8 mouse cellular contexts compared by ENCODE assay signal in the genomic region with DNA sequence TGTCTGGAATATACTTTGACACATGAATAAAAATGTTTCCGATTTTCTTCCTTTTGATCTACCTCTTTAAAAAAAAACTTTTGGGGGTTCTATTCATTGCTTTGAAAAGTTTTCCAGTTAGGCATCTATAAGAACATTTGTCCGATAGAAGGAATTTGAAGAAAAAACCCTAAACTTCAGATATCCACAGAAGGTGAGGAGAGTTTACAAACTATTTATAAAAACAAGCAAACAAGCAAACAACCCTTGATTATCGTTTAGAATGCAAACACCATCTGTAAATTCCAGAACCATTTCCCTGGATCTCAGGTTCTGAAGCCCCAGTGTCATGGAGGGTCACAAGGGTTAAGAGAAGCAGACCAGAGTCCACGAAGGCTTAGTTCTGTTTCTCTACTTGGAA. TPM values are rescaled to one million over a fixed set of nuclear protein-coding genes. Genes with fewer than 3 reads are reported as not detected.
DNase-seq lines count a peak whose midpoint lies in the region; ATAC-seq and TF ChIP-seq lines count a peak whose summit lies in the region.
"Had no signal": no experiment of that assay in that cellular context is flagged by ENCODE, and none has a peak within 500 bp of the region (broad histone marks: within the 10 kb centered on the region; RNA-seq: fewer than 3 reads in every experiment).

Gene 4930455H04Rik (plus strand): TSS at position 301 of the 400 bp plus-strand sequence.

- H3K27me3 ChIP-seq in lung, embryonic 15.5 days = peaks cover 5% of the 10 kb centered on the region; the same call in 1 of the 2 replicates
- H3K27me3 ChIP-seq in forebrain, embryonic 15.5 days = no peaks in the 10 kb centered on the region
- H3K27me3 ChIP-seq in limb, embryonic 14.5 days (ENCODE audit: control insufficient read depth, insufficient read depth, low read length) = no peaks in the 10 kb centered on the region
- no peaks in the 10 kb centered on the region for H3K27me3 ChIP-seq in stomach, embryonic 14.5 days (ENCODE audit: control insufficient read depth, insufficient read depth, low read length)

- peaks cover 12% of the 10 kb centered on the region; the same call in 1 of the 2 replicates for H3K4me1 ChIP-seq in lung, embryonic 15.5 days
- H3K4me1 ChIP-seq in forebrain, embryonic 15.5 days = peaks cover 34% of the 10 kb centered on the region
- peaks cover 6% of the 10 kb centered on the region for H3K4me1 ChIP-seq in limb, embryonic 14.5 days (ENCODE audit: control insufficient read depth, insufficient read depth, low read length)
- 0 out of 2 replicates have a peak, but pooled peaks cover 6% of the 10 kb centered on the region for H3K4me1 ChIP-seq in stomach, embryonic 14.5 days (ENCODE audit: control insufficient read depth, insufficient read depth, low read length)

- H3K9me3 ChIP-seq in lung, embryonic 15.5 days = no peaks in the 10 kb centered on the region
- H3K9me3 ChIP-seq in forebrain, embryonic 15.5 days = no peaks in the 10 kb centered on the region
- H3K9me3 ChIP-seq in limb, embryonic 14.5 days (ENCODE audit: control insufficient read depth, low read length) = no peaks in the 10 kb centered on the region
- no peaks in the 10 kb centered on the region for H3K9me3 ChIP-seq in stomach, embryonic 14.5 days (ENCODE audit: control insufficient read depth, low read depth, low read length)

- no peak for DNase-seq in lung, postnatal 25 days (ENCODE audit: low spot score)
- no peak for DNase-seq in limb, embryonic 14.5 days (ENCODE audit: low spot score)
- no peak for DNase-seq in left cerebral cortex, adult 11 months (ENCODE audit: low spot score)
- DNase-seq in adrenal gland, adult 18-20 months (ENCODE audit: low spot score in 2 of 2) = no peak

- peak within 1 kb of the TSS; percentile 31 for H3K9ac ChIP-seq in lung, embryonic 15.5 days
- peak within 1 kb of the TSS; percentile 55 for H3K9ac ChIP-seq in forebrain, embryonic 15.5 days (replicated peaks)
- H3K9ac ChIP-seq in limb, embryonic 14.5 days (ENCODE audit: low read depth, low read length, severe bottlenecking) = peak within 1 kb of the TSS; percentile 58
- H3K9ac ChIP-seq in stomach, embryonic 14.5 days (replicated peaks; ENCODE audit: low read depth, low read length) = peak within 1 kb of the TSS; percentile 38; the same call in 1 of the 2 replicates

- TF ChIP-seq POLR2A in limb, embryonic 14.5 days (IDR thresholded peaks at IDR 0.05; ENCODE audit: borderline replicate concordance, extremely low read depth, insufficient read depth, insufficient read length) = no peak

- H3K27ac ChIP-seq in lung, embryonic 15.5 days = peak within 1 kb of the TSS; percentile 37; the same call in 1 of the 2 replicates
- H3K27ac ChIP-seq in forebrain, embryonic 15.5 days (replicated peaks) = peak within 1 kb of the TSS; percentile 89
- H3K27ac ChIP-seq in limb, embryonic 14.5 days (replicated peaks; ENCODE audit: low read depth, low read length) = peak within 1 kb of the TSS; percentile 65
- peak within 1 kb of the TSS; percentile 27; the same call in 1 of the 2 replicates for H3K27ac ChIP-seq in stomach, embryonic 14.5 days (ENCODE audit: low read length)

- WGBS in lung, embryonic 15.5 days = 55% methylated on average over 4 of the region's 4 CpGs
- 46% methylated on average over 4 of the region's 4 CpGs for WGBS in forebrain, embryonic 15.5 days
- 50% methylated on average over 4 of the region's 4 CpGs for WGBS in limb, embryonic 14.5 days
- WGBS in stomach, embryonic 14.5 days = 58% methylated on average over 4 of the region's 4 CpGs

- H3K36me3 ChIP-seq in lung, embryonic 15.5 days = no peaks in the 10 kb centered on the region
- H3K36me3 ChIP-seq in forebrain, embryonic 15.5 days = no peaks in the 10 kb centered on the region
- H3K36me3 ChIP-seq in limb, embryonic 14.5 days (ENCODE audit: control insufficient read depth, insufficient read depth, low read length) = no peaks in the 10 kb centered on the region
- H3K36me3 ChIP-seq in stomach, embryonic 14.5 days (ENCODE audit: control insufficient read depth, insufficient read depth, low read length) = no peaks in the 10 kb centered on the region

- H3K4me2 ChIP-seq in lung, embryonic 15.5 days = peak within 1 kb of the TSS; percentile 61
- H3K4me2 ChIP-seq in forebrain, embryonic 15.5 days (replicated peaks) = peak within 1 kb of the TSS; percentile 44
- H3K4me2 ChIP-seq in limb, embryonic 14.5 days (replicated peaks; ENCODE audit: low read depth, low read length, severe bottlenecking) = peak within 1 kb of the TSS; percentile 60
- H3K4me2 ChIP-seq in stomach, embryonic 14.5 days (replicated peaks; ENCODE audit: low read depth, low read length) = peak within 1 kb of the TSS; percentile 73

- no peak for ATAC-seq in lung, embryonic 15.5 days (ENCODE audit: borderline replicate concordance, extremely low read depth, low FRiP score, low TSS enrichment)
- no peak for ATAC-seq in forebrain, embryonic 15.5 days (replicated peaks)
- no peak for ATAC-seq in limb, embryonic 14.5 days (ENCODE audit: low FRiP score, low read depth)
- ATAC-seq in stomach, embryonic 14.5 days (ENCODE audit: insufficient number of reproducible peaks, insufficient read depth, low FRiP score, low read depth) = no peak

- peak within 1 kb of the TSS; percentile 38 for H3K4me3 ChIP-seq in lung, embryonic 15.5 days
- peak within 1 kb of the TSS; percentile 45 for H3K4me3 ChIP-seq in forebrain, embryonic 15.5 days
- peak within 1 kb of the TSS; percentile 39 for H3K4me3 ChIP-seq in limb, embryonic 14.5 days (replicated peaks; ENCODE audit: low read length)
- H3K4me3 ChIP-seq in stomach, embryonic 14.5 days (ENCODE audit: low read depth, low read length) = peak within 1 kb of the TSS; percentile 34

RNA-seq across cellular contexts. Expression of gene 4930455H04Rik, which starts in this region (rescaled TPM):
- not detected in 2 replicates for polyA plus RNA-seq in lung, embryonic 15.5 days (2015; fragmentation: Nextera tagmentation; extraction: Ambion mirVana)
- polyA plus RNA-seq in forebrain, embryonic 15.5 days (2015; fragmentation: Nextera tagmentation; extraction: Ambion mirVana) = not detected in 2 replicates
- not detected in 2 replicates for polyA plus RNA-seq in limb, embryonic 14.5 days (2012; rRNA removed)
- not detected in 2 replicates for polyA plus RNA-seq in limb, embryonic 14.5 days (2014; fragmentation: Nextera tagmentation; extraction: Ambion mirVana)
- not detected in 2 replicates for polyA plus RNA-seq in stomach, embryonic 14.5 days (2014; fragmentation: Nextera tagmentation; extraction: Ambion mirVana)
- total RNA-seq in adrenal gland, adult 18-20 months (2021) = under 1 TPM in 1 of 2 experiments, not detected in 1; 0.29 TPM
- total RNA-seq: megakaryocyte progenitor cell, adult 5-6 weeks had no signal

Comparison
In these comparisons a context has a peak if more than half of its experiments do, and no peak if none do; other contexts are left out.
1. H3K27ac ChIP-seq: peak in every context shown above with its lines; median percentile 89 in forebrain, embryonic 15.5 days; 65 in limb, embryonic 14.5 days; 37 in lung, embryonic 15.5 days; 27 in stomach, embryonic 14.5 days.